Mouse (Mus musculus) embryonic facial prominence, embryonic 15.5 days (tissue): ENCODE measurements at regions not wholly inside any gene's neighbourhood (a gene's known extent, or its start where the extent isn't known, plus 50 kb on each side); places are given as distances from the start of the nearest gene placed in this dataset.

Experiments
- ATAC-seq: fragments of 200-750 bp; cut with Nextera tagmentation; 2 replicates; pipeline ENCODE4 v1.8.0; 2017; ENCODE audit warnings: low read depth, moderate TSS enrichment; ENCODE audit not compliant: insufficient number of reproducible peaks, low FRiP score, low TSS enrichment
- H3K27ac ChIP-seq: fragments of 300-500 bp; sonication (generic); replicated peaks from 2 replicates; pipeline ENCODE4 v1.5.1; 2015; ENCODE audit warnings: mild to moderate bottlenecking, inconsistent platforms
- H3K27me3 ChIP-seq: fragments of 300-500 bp; sonication (generic); 2 replicates; pipeline ENCODE4 v1.6.1; 2015; ENCODE audit warnings: inconsistent platforms
- H3K36me3 ChIP-seq: fragments of 300-500 bp; sonication (generic); 2 replicates; pipeline ENCODE4 v1.6.1; 2015; ENCODE audit warnings: mild to moderate bottlenecking, inconsistent platforms
- H3K4me1 ChIP-seq: fragments of 300-500 bp; sonication (generic); 2 replicates; pipeline ENCODE4 v1.6.1; 2015; ENCODE audit warnings: inconsistent platforms
- H3K4me2 ChIP-seq: fragments of 300-500 bp; sonication (generic); replicated peaks from 2 replicates; pipeline ENCODE4 v1.6.1; 2015; ENCODE audit warnings: mild to moderate bottlenecking, inconsistent platforms
- H3K4me3 ChIP-seq: fragments of 300-500 bp; sonication (generic); replicated peaks from 2 replicates; pipeline ENCODE4 v1.5.1; 2015; ENCODE audit warnings: mild to moderate bottlenecking, inconsistent platforms
- H3K9ac ChIP-seq: fragments of 300-500 bp; sonication (generic); 2 replicates; pipeline ENCODE4 v1.6.1; 2015; ENCODE audit warnings: inconsistent platforms
- H3K9me3 ChIP-seq: fragments of 300-500 bp; sonication (generic); replicated peaks from 2 replicates; pipeline ENCODE4 v1.6.1; 2016; ENCODE audit warnings: inconsistent platforms
- whole genome bisulfite sequencing: fragments of 180-500 bp; shearing (Covaris S2); methylation state at CpG from one replicate; pipeline ENCODE4 v1.1.7; 2015; 5-methylcytosine and 5-hydroxymethylcytosine counted together

GRCm38 (mm10) chr4:127862875-127863274 is 107.9 kb downstream of the CK137956 start:
- H3K4me1 ChIP-seq: no peaks in the 10 kb centered on the region
- H3K9me3 ChIP-seq: no peaks in the 10 kb centered on the region
- H3K4me3 ChIP-seq: no peak overlapping the region
- no peak overlapping the region for H3K27ac ChIP-seq
- H3K9ac ChIP-seq: no peak overlapping the region
- no peaks in the 10 kb centered on the region for H3K27me3 ChIP-seq
- no peak overlapping the region for H3K4me2 ChIP-seq
- 85% methylated on average over 5 of the region's 5 CpGs for WGBS
- peak; percentile 52; the same call in 1 of the 2 replicates for ATAC-seq
- no peaks in the 10 kb centered on the region for H3K36me3 ChIP-seq

GRCm38 (mm10) chr4:127861319-127862117 is 109.2 kb downstream of the CK137956 start:
- no peak overlapping the region for H3K4me3 ChIP-seq
- H3K4me1 ChIP-seq: no peaks in the 10 kb centered on the region
- H3K4me2 ChIP-seq: no peak overlapping the region
- 55% methylated on average over 16 of the region's 16 CpGs for WGBS
- H3K9ac ChIP-seq: no peak overlapping the region
- H3K27ac ChIP-seq: no peak overlapping the region
- no peaks in the 10 kb centered on the region for H3K36me3 ChIP-seq
- no peaks in the 10 kb centered on the region for H3K27me3 ChIP-seq
- peak; percentile 43; the same call in 1 of the 2 replicates for ATAC-seq
- H3K9me3 ChIP-seq: no peaks in the 10 kb centered on the region

GRCm38 (mm10) chr4:127860271-127860670 is 110.5 kb downstream of the CK137956 start:
- Histone ChIP-seq H3K4me1 (no peaks in the 10 kb centered on the region), H3K4me2 (no peak overlapping the region), H3K9ac (no peak overlapping the region), H3K4me3 (no peak overlapping the region), H3K27ac (no peak overlapping the region), H3K36me3 (no peaks in the 10 kb centered on the region), H3K27me3 (no peaks in the 10 kb centered on the region), H3K9me3 (no peaks in the 10 kb centered on the region)
- 89% methylated on average over 4 of the region's 4 CpGs for WGBS
- no peak for ATAC-seq

GRCm38 (mm10) chr4:127859505-127859904 is 111.2 kb downstream of the CK137956 start:
- H3K9me3 ChIP-seq: no peaks in the 10 kb centered on the region
- WGBS: 70% methylated on average over 6 of the region's 6 CpGs
- no peak overlapping the region for H3K27ac ChIP-seq
- H3K4me3 ChIP-seq: no peak overlapping the region
- no peak overlapping the region for H3K9ac ChIP-seq
- H3K4me1 ChIP-seq: no peaks in the 10 kb centered on the region
- no peak overlapping the region for H3K4me2 ChIP-seq
- no peak for ATAC-seq
- H3K36me3 ChIP-seq: no peaks in the 10 kb centered on the region
- no peaks in the 10 kb centered on the region for H3K27me3 ChIP-seq

- Histone ChIP-seq H3K27me3 (no peaks in the 10 kb centered on the region), H3K4me1 (no peaks in the 10 kb centered on the region), H3K9me3 (no peaks in the 10 kb centered on the region), H3K36me3 (no peaks in the 10 kb centered on the region), H3K4me3 (no peak overlapping the region), H3K4me2 (no peak overlapping the region), H3K27ac (no peak overlapping the region), H3K9ac (no peak overlapping the region)
- 88% methylated on average over 3 of the region's 3 CpGs for WGBS
- no peak for ATAC-seq
These were observed 112.2 kb downstream of the CK137956 start for GRCm38 (mm10) chr4:127858566-127858965.

- Histone ChIP-seq H3K4me2 (no peak overlapping the region), H3K27me3 (no peaks in the 10 kb centered on the region), H3K27ac (no peak overlapping the region), H3K36me3 (no peaks in the 10 kb centered on the region), H3K4me3 (no peak overlapping the region), H3K9me3 (0 out of 2 replicates have a peak, but pooled peaks cover 2% of the 10 kb centered on the region), H3K9ac (no peak overlapping the region), H3K4me1 (no peaks in the 10 kb centered on the region)
- 83% methylated on average over 1 of the region's 1 CpGs for WGBS
- ATAC-seq: no peak
These were observed 114.9 kb downstream of the CK137956 start for GRCm38 (mm10) chr4:127855836-127856235.

- H3K4me2 ChIP-seq: no peak overlapping the region
- no peaks in the 10 kb centered on the region for H3K36me3 ChIP-seq
- H3K27ac ChIP-seq: no peak overlapping the region
- no peaks in the 10 kb centered on the region for H3K27me3 ChIP-seq
- WGBS: 82% methylated on average over 3 of the region's 3 CpGs
- no peaks in the 10 kb centered on the region for H3K4me1 ChIP-seq
- H3K4me3 ChIP-seq: no peak overlapping the region
- H3K9ac ChIP-seq: no peak overlapping the region
- no peak for ATAC-seq
- H3K9me3 ChIP-seq: 0 out of 2 replicates have a peak, but pooled peaks cover 2% of the 10 kb centered on the region
These were observed 115.9 kb downstream of the CK137956 start for GRCm38 (mm10) chr4:127854776-127855409.

GRCm38 (mm10) chr4:127849306-127849705 is 121.4 kb downstream of the CK137956 start:
- Histone ChIP-seq H3K9me3 (0 out of 2 replicates have a peak, but pooled peaks cover 2% of the 10 kb centered on the region), H3K4me2 (no peak overlapping the region), H3K36me3 (no peaks in the 10 kb centered on the region), H3K4me1 (no peaks in the 10 kb centered on the region), H3K27ac (no peak overlapping the region), H3K27me3 (no peaks in the 10 kb centered on the region), H3K4me3 (no peak overlapping the region), H3K9ac (no peak overlapping the region)
- 82% methylated on average over 5 of the region's 5 CpGs for WGBS
- ATAC-seq: no peak

GRCm38 (mm10) chr4:127846321-127846720 is 124.4 kb downstream of the CK137956 start:
- no peaks in the 10 kb centered on the region for H3K36me3 ChIP-seq
- H3K4me1 ChIP-seq: no peaks in the 10 kb centered on the region
- no peaks in the 10 kb centered on the region for H3K27me3 ChIP-seq
- 34% methylated on average over 3 of the region's 3 CpGs for WGBS
- no peak overlapping the region for H3K9ac ChIP-seq
- no peaks in the 10 kb centered on the region for H3K9me3 ChIP-seq
- H3K4me3 ChIP-seq: no peak overlapping the region
- H3K4me2 ChIP-seq: no peak overlapping the region
- H3K27ac ChIP-seq: no peak overlapping the region
- ATAC-seq: no peak

GRCm38 (mm10) chr4:127843421-127843820 is 127.3 kb downstream of the CK137956 start:
- ATAC-seq: no peak
- H3K4me3 ChIP-seq: no peak overlapping the region
- whole genome bisulfite sequencing: 54% methylated on average over 7 of the region's 7 CpGs

GRCm38 (mm10) chr4:127833668-127834067 is 137.1 kb downstream of the CK137956 start:
- WGBS: 66% methylated on average over 6 of the region's 6 CpGs
- no peak for ATAC-seq

More at GRCm38 (mm10) chr4:127843421-127843820, 127.3 kb downstream of the CK137956 start:
- Histone ChIP-seq H3K36me3 (no peaks in the 10 kb centered on the region), H3K27me3 (no peaks in the 10 kb centered on the region), H3K4me2 (no peak overlapping the region), H3K4me1 (no peaks in the 10 kb centered on the region), H3K9me3 (no peaks in the 10 kb centered on the region), H3K27ac (no peak overlapping the region), H3K9ac (no peak overlapping the region)

More at GRCm38 (mm10) chr4:127833668-127834067, 137.1 kb downstream of the CK137956 start:
- Histone ChIP-seq H3K27ac (no peak overlapping the region), H3K27me3 (no peaks in the 10 kb centered on the region), H3K4me2 (no peak overlapping the region), H3K9me3 (no peaks in the 10 kb centered on the region), H3K36me3 (no peaks in the 10 kb centered on the region), H3K9ac (no peak overlapping the region), H3K4me1 (no peaks in the 10 kb centered on the region), H3K4me3 (no peak overlapping the region)
